Mouse (Mus musculus): ENCODE measurements around the gene Tvp23a. TPM values are rescaled to one million over a fixed set of nuclear protein-coding genes. Genes with fewer than 3 reads are reported as not detected.

Gene Tvp23a
- total RNA-seq (2021), result under 1 TPM in 1 of 2 experiments, not detected in 1; 0.11 TPM
- long read RNA-seq, experiment 1, partial matches to known transcripts, result 0 of 1 reads
- long read RNA-seq, experiment 1, other reads (novel, unspliced or antisense), result 1 of 1 reads
- long read RNA-seq, experiment 2, result 0 reads

- intact Hi-C loops (cut with DNase I), result no loop called here
- Histone ChIP-seq H3K27ac (no peak within 1 kb of the TSS; the same call in 1 of the 2 replicates), H3K4me3 (peak within 1 kb of the TSS; percentile 57)
- TF ChIP-seq CTCF (IDR thresholded peaks at IDR 0.05), result no peak
- peak; percentile 76 for DNase-seq
Observed at GRCm38 (mm10) chr16:10447264-10447594, at the start of gene Tvp23a. TSS of gene Tvp23a (minus strand) at chr16:10447362.

DNA sequence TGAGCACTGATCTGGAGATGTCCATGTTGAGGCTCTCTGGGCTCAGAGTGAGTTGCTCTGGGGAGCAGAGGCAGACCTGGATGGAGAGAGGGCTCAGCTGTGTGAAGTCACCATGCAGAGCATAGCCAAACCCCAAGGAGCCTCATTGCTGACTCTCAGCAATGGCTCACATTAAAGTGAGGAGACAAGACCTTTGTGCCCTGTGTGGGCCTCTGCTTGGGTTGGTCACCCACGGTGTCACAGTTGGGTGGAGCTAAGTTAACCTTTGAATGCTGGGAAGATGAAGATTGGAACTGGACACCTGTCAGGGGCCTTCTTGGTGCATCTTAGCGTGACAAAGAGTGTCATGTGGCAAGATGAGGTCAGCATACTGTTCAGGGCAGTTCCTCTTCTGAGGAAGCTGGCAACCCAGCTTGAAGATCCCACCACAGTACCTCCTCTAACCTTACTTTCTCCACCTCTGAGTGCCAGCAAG is 48.7 kb upstream of the Tvp23a start:
- intact Hi-C loops (cut with DNase I), result no loop called here
- DNase-seq, result no peak
- no peak for TF ChIP-seq CTCF (IDR thresholded peaks at IDR 0.05)

GRCm38 (mm10) chr16:10492587-10492986 is 45.4 kb upstream of the Tvp23a start:
- no peak for TF ChIP-seq CTCF (IDR thresholded peaks at IDR 0.05)
- DNase-seq, result no peak
- intact Hi-C loops (cut with DNase I), result no loop called here
- Histone ChIP-seq H3K4me3 (no peak overlapping the region), H3K27ac (no peak overlapping the region)

More for the DNA sequence above, 48.7 kb upstream of the Tvp23a start:
- H3K4me3 ChIP-seq, result no peak overlapping the region
- H3K27ac ChIP-seq, result no peak overlapping the region

DNA sequence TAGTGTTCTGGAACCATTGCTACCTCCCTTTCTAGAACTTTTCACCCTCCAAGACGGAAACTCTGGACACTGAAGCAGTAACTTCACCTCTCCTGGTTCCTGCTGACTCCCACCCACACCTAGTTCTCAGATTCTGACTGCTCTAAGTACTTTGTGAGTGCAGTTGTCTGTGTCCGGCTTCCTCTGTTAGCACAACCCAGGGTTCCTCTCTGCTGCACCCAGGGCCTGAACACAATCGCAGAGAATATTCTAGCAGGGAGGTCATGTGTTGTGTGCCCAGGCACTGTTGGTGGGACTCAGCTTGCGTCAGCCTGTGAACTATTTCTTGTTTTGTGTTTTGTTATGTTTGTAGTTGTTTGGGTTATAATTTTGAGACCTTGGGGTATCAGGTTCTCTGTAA is 44.6 kb upstream of the Tvp23a start:
- no peak for DNase-seq
- Histone ChIP-seq H3K4me3 (no peak overlapping the region), H3K27ac (no peak overlapping the region)
- no peak for TF ChIP-seq CTCF (IDR thresholded peaks at IDR 0.05)
- intact Hi-C loops (cut with DNase I), result no loop called here

- no peak for DNase-seq
- H3K27ac ChIP-seq, result no peak overlapping the region
- no peak for TF ChIP-seq CTCF (IDR thresholded peaks at IDR 0.05)
- intact Hi-C loops (cut with DNase I), result no loop called here
- H3K4me3 ChIP-seq, result no peak overlapping the region
Observed at GRCm38 (mm10) chr16:10490503-10491150, 43.5 kb upstream of the Tvp23a start.

DNA sequence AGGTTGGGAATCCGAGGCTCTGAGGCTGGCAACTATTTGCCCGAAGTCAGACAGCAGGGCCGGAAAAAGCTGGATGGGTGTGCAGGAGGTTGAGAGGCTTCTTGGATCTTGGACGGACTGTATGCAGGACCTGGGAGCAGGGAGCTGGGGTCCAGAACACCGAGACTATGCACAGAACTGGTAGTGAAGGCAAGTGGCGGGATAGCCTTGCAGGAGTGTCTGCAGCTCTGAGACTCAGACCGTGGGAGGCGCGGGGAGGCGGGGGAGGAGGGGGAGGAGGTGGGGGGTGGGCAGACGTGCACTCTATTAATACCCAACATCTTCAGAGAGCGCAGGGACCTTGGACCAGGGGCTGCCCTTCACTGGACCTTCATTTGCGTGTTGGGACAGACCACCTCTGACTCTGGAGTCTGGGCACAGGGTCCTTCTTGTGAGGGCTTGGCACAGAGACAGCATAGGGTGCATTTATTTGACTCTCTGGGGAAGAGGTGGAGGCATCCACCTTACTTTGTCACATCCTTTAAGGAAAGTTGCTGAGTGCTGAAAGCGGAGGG is 42.8 kb upstream of the Tvp23a start:
- Histone ChIP-seq H3K27ac (no peak overlapping the region), H3K4me3 (peak overlapping the region; percentile 58)
- intact Hi-C loops (cut with DNase I), result no loop called here
- no peak for DNase-seq
- TF ChIP-seq CTCF (IDR thresholded peaks at IDR 0.05), result no peak

DNA sequence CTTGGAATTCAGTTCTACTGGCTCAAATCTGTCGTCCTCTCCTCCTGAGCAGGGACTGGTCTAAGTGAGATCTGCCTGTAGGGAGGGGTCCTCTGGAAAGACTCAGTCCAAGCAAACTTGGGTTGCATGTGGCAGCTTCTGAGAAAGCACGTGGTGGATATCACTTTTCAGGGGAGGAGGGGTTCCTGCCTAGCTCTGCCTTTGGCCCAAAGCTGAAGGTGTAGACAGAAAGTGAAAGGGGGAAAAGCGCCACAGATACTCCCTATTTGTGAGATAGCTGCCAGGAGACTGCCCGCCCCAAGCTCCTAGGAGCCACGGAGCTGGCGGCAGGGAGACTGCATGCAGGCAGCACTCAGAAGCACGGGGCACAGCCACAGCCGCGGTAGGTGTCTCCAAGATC is 42.3 kb upstream of the Tvp23a start:
- DNase-seq, result no peak
- no peak for TF ChIP-seq CTCF (IDR thresholded peaks at IDR 0.05)
- Histone ChIP-seq H3K27ac (no peak overlapping the region), H3K4me3 (peak overlapping the region; percentile 58)
- intact Hi-C loops (cut with DNase I), result no loop called here

DNA sequence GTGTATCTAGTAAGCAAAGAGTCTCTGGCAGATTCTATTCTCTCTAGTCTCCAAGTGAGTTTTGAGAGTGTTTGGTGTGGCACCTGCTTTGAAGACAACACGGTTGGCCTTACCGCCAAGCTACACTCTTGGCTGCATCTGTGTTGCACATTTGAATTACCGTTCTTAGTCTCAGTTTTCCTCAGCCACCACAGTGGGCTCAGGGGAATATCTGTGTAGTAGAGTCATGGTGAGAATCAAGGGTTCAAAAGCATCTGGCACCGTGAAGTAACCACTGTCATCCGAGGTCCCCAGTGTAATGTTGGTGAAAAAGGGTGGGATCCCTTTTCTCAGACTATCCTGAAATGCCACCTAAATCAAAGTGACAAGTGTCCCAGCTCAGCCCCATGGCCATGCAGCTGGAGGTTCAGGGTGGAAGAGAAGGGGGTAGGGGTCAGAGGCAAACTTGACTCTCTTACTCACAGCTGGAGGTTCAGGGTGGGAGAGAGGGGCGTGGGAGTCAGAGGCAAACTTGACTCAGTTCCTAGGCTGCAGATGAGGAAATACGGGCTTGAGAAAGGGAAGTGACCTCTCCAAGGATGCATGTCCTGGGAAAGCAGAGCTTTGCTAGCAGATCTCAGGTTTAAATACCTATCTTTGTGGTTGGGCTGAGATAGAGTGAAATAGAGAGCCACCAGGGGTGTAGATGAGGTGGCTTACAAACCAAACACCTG is 41.8 kb upstream of the Tvp23a start:
- H3K27ac ChIP-seq, result no peak overlapping the region
- intact Hi-C loops (cut with DNase I), result no loop called here
- TF ChIP-seq CTCF (IDR thresholded peaks at IDR 0.05), result no peak
- H3K4me3 ChIP-seq, result peak overlapping the region; percentile 58; the same call in 1 of the 2 replicates
- no peak for DNase-seq

DNA sequence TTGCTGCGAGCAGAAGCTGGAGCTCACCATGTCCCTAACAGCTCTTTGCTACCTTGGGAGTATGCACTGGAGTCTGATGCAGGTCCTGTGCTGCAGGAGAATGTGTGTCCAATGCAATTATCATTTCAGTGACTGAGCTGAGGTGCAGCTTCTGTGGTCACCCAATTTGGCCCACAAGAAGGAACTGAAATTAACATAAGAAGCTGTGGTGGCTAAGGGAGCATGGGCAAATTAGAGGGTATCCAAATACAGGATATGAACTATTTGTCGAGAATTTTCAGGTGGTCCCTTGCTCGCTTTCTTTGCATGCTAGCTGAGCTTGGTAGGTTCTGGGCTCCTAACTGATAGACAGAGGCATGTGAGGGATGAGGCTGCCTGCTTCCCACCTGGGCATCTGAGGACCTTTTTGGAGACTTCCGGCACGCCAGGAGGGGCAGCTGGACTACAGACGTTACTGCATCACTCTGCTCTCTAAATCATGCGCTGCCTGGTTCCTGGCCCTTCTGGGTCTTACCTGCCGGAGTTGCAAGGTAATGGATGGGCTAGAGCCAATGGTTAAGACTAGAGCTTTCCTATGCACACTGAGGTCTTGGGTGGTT is 40.8 kb upstream of the Tvp23a start:
- DNase-seq, result no peak
- TF ChIP-seq CTCF (IDR thresholded peaks at IDR 0.05), result no peak
- Histone ChIP-seq H3K4me3 (no peak overlapping the region), H3K27ac (no peak overlapping the region)
- intact Hi-C loops (cut with DNase I), result no loop called here

DNA sequence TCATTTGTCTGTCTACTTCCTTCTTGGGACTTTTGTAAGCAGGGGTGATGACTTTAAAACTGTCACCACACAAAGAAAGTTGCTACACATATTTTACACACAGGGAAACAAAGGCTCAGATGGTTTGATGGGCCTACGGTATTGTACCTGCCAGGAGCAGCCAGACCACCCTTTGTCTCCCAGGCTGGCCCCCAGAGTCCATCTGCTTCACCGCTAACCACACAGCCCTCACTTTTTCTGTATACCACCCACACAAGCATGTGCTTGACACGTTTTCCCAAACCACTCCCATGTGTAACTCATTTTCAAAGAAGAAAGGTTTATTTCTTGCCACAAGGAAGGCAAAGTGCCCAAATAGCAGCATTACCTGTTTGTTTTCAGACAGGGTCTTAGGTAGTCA is 39.8 kb upstream of the Tvp23a start:
- no peak overlapping the region for H3K4me3 ChIP-seq
- no peak for TF ChIP-seq CTCF (IDR thresholded peaks at IDR 0.05)
- H3K27ac ChIP-seq, result no peak overlapping the region
- intact Hi-C loops (cut with DNase I), result no loop called here
- DNase-seq, result no peak

- DNase-seq, result no peak
- no peak for TF ChIP-seq CTCF (IDR thresholded peaks at IDR 0.05)
- H3K27ac ChIP-seq, result no peak overlapping the region
- intact Hi-C loops (cut with DNase I), result no loop called here
- no peak overlapping the region for H3K4me3 ChIP-seq
Observed at GRCm38 (mm10) chr16:10482343-10482742, 35.2 kb upstream of the Tvp23a start.

DNA sequence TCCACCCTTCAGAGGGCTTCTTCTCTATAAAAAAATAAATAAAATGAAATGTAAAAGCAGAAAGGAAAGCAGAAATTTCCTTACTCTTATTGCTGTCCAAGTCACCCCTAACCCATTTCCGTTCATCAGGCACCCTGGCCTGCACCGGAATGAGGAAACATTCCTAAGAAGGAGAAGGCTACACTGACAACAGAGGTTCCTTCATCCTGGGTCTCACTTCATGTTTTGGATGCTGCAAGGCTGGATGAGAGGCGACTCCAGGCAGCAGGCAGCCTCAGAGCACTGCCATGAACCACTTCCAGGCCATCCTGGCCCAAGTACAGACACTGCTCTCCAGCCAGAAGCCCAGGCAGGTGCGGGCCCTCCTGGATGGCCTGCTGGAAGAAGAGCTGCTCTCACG is 32.7 kb upstream of the Tvp23a start, which contains the start of gene Ciita:
Ciita (plus strand) TSS at position 203 of the 400 bp plus-strand sequence.
- no peak within 1 kb of the TSS for H3K4me3 ChIP-seq
- TF ChIP-seq CTCF (IDR thresholded peaks at IDR 0.05), result no peak

GRCm38 (mm10) chr16:10475919-10476318 is 28.8 kb upstream of the Tvp23a start:
- Histone ChIP-seq H3K27ac (no peak overlapping the region), H3K4me3 (no peak overlapping the region)
- no peak for TF ChIP-seq CTCF (IDR thresholded peaks at IDR 0.05)
- DNase-seq, result no peak
- intact Hi-C loops (cut with DNase I), result no loop called here

More for the DNA sequence above, 32.7 kb upstream of the Tvp23a start, which contains the start of gene Ciita:
- no peak within 1 kb of the TSS for H3K27ac ChIP-seq
- intact Hi-C loops (cut with DNase I), result no loop called here
- DNase-seq, result no peak
